Mouse (Mus musculus): ENCODE measurements at regions not wholly inside any gene's neighbourhood (a gene's known extent, or its start where the extent isn't known, plus 50 kb on each side); places are given as distances from the start of the nearest gene placed in this dataset.
A peak's percentile ranks its signal among the peaks of the same experiment; 100 is the strongest.

- Histone ChIP-seq H3K4me2 (replicated peaks; ENCODE audit: low read depth) (no peak overlapping the region), H3K27ac (ENCODE audit: low read depth, low read length) (no peak overlapping the region), H3K4me1 (replicated peaks; ENCODE audit: control insufficient read depth, insufficient read depth, low read length) (no peaks in the 10 kb centered on the region), H3K9ac (ENCODE audit: low read depth, low read length) (no peak overlapping the region), H3K27me3 (replicated peaks; ENCODE audit: control insufficient read depth, insufficient read depth, low read length) (no peaks in the 10 kb centered on the region), H3K4me3 (ENCODE audit: low read depth, low read length) (no peak overlapping the region), H3K36me3 (ENCODE audit: control insufficient read depth, insufficient read depth) (no peaks in the 10 kb centered on the region), H3K9me3 (ENCODE audit: control insufficient read depth) (no peaks in the 10 kb centered on the region)
- ATAC-seq, result no peak
- no peak for TF ChIP-seq CTCF (IDR thresholded peaks at IDR 0.05; ENCODE audit: low read depth)
- 63% methylated on average over 3 of the region's 3 CpGs for WGBS
Observed at GRCm38 (mm10) chr1:176352706-176353105, 77.6 kb upstream of the Pld5 start.

- Histone ChIP-seq H3K9ac (ENCODE audit: low read depth, low read length) (no peak overlapping the region), H3K27me3 (replicated peaks; ENCODE audit: control insufficient read depth, insufficient read depth, low read length) (no peaks in the 10 kb centered on the region), H3K4me2 (replicated peaks; ENCODE audit: low read depth) (no peak overlapping the region), H3K4me1 (replicated peaks; ENCODE audit: control insufficient read depth, insufficient read depth, low read length) (no peaks in the 10 kb centered on the region), H3K27ac (ENCODE audit: low read depth, low read length) (no peak overlapping the region), H3K9me3 (ENCODE audit: control insufficient read depth) (no peaks in the 10 kb centered on the region), H3K4me3 (ENCODE audit: low read depth, low read length) (no peak overlapping the region), H3K36me3 (ENCODE audit: control insufficient read depth, insufficient read depth) (no peaks in the 10 kb centered on the region)
- no peak for ATAC-seq
- 41% methylated on average over 2 of the region's 2 CpGs for WGBS
- no peak for TF ChIP-seq CTCF (IDR thresholded peaks at IDR 0.05; ENCODE audit: low read depth)
Observed at GRCm38 (mm10) chr1:176349909-176350495, 74.9 kb upstream of the Pld5 start.

DNA sequence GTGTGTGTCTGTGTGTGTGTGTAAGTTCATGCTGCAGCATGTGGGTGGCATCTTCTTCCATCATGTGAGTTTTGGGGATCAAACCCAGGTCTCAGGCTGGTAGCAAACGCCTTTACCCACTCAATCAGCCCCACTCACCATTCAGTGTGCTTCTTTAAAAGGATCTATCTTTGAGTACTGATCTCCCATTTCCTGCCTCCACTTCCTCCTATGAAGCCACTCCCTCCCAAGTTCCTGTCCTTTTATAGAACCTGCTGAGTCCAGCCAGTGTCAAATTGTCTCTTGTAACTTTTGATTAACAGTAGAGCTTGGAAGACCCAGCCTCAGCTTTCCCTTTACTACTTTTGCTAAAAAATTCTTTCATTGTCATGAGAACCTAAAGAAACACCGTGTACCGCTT is 73.0 kb upstream of the Pld5 start:
- TF ChIP-seq CTCF (IDR thresholded peaks at IDR 0.05; ENCODE audit: low read depth), result no peak
- H3K9ac ChIP-seq (ENCODE audit: low read depth, low read length), result no peak overlapping the region
- no peak for ATAC-seq
- no peak overlapping the region for H3K4me3 ChIP-seq (ENCODE audit: low read depth, low read length)
- no peaks in the 10 kb centered on the region for H3K9me3 ChIP-seq (ENCODE audit: control insufficient read depth)
- H3K4me2 ChIP-seq (replicated peaks; ENCODE audit: low read depth), result no peak overlapping the region
- H3K27me3 ChIP-seq (replicated peaks; ENCODE audit: control insufficient read depth, insufficient read depth, low read length), result no peaks in the 10 kb centered on the region
- 84% methylated on average over 3 of the region's 3 CpGs for WGBS
- H3K4me1 ChIP-seq (replicated peaks; ENCODE audit: control insufficient read depth, insufficient read depth, low read length), result no peaks in the 10 kb centered on the region
- no peaks in the 10 kb centered on the region for H3K36me3 ChIP-seq (ENCODE audit: control insufficient read depth, insufficient read depth)
- no peak overlapping the region for H3K27ac ChIP-seq (ENCODE audit: low read depth, low read length)

DNA sequence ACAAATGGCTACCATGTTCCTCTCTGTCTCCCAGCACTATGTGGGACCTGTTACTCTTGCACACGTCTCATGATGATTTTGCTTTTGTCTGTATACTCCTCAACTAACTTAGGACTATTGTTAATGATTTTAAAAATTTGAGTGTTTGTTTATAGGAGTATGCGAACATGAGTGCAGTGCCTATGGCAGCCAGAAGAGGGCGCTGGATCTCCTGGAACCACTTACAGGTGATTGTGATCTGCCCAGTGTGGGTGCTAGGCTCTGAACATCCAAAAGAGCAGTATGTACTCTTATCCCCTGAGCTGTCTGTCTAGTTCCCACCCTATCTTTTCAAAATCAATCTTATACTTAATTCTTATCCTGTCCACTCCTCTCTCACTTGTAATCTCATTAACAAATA is 56.2 kb upstream of the Pld5 start:
- WGBS, result 65% methylated on average over 3 of the region's 3 CpGs
- Histone ChIP-seq H3K36me3 (ENCODE audit: control insufficient read depth, insufficient read depth) (no peaks in the 10 kb centered on the region), H3K27ac (ENCODE audit: low read depth, low read length) (no peak overlapping the region), H3K9ac (ENCODE audit: low read depth, low read length) (no peak overlapping the region), H3K4me3 (ENCODE audit: low read depth, low read length) (no peak overlapping the region), H3K27me3 (replicated peaks; ENCODE audit: control insufficient read depth, insufficient read depth, low read length) (no peaks in the 10 kb centered on the region), H3K9me3 (ENCODE audit: control insufficient read depth) (no peaks in the 10 kb centered on the region), H3K4me1 (replicated peaks; ENCODE audit: control insufficient read depth, insufficient read depth, low read length) (no peaks in the 10 kb centered on the region), H3K4me2 (replicated peaks; ENCODE audit: low read depth) (no peak overlapping the region)
- TF ChIP-seq CTCF (IDR thresholded peaks at IDR 0.05; ENCODE audit: low read depth), result peak; percentile 35
- no peak for ATAC-seq

All from intestine, postnatal 0 days (tissue).